8 mouse cellular contexts compared by ENCODE assay signal in the genomic region with DNA sequence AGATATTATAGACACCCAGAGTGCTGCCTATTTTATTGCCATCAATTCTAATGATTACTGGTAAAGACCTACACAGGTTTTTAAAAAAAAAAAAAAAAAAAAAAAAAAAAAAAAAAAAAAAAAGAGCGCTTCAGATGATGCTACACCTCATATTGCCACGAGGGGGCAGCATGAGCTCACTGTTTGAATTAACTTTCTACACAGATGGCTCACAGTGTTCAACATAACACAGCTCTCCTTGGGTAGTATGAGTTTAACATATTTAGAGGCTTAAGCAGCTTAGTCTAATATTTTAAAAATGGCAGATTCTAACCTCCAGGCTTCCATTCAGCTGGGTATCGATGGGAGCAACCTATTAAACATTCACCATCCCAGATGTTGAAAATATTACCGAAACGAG. TPM values are rescaled to one million over a fixed set of nuclear protein-coding genes. Genes with fewer than 3 reads are reported as not detected.
DNase-seq lines count a peak whose midpoint lies in the region; ATAC-seq and TF ChIP-seq lines count a peak whose summit lies in the region.

No protein-coding gene starts in this region.

- H3K27me3 ChIP-seq in heart, postnatal 0 days (ENCODE audit: control insufficient read depth, insufficient read depth, low read length) = no peaks in the 10 kb centered on the region
- no peaks in the 10 kb centered on the region for H3K27me3 ChIP-seq in forebrain, embryonic 11.5 days (ENCODE audit: control insufficient read depth, insufficient read depth, low read length)
- no peaks in the 10 kb centered on the region for H3K27me3 ChIP-seq in midbrain, embryonic 10.5 days (ENCODE audit: low read depth, poor library complexity, severe bottlenecking)

- H3K4me3 ChIP-seq in heart, postnatal 0 days (ENCODE audit: low read depth, low read length) = no peak overlapping the region
- H3K4me3 ChIP-seq in forebrain, embryonic 11.5 days (ENCODE audit: low read depth, low read length) = no peak overlapping the region
- H3K4me3 ChIP-seq in midbrain, embryonic 10.5 days = no peak overlapping the region

- H3K27ac ChIP-seq in heart, postnatal 0 days (ENCODE audit: low read depth) = no peak overlapping the region
- no peak overlapping the region for H3K27ac ChIP-seq in forebrain, embryonic 11.5 days (ENCODE audit: low read depth, low read length)
- H3K27ac ChIP-seq in midbrain, embryonic 10.5 days (replicated peaks) = 0 out of 2 replicates have a peak overlapping the region, but pooled peaks have one; percentile 47

- ATAC-seq in heart, postnatal 0 days (ENCODE audit: insufficient read depth, low read depth) = no peak
- ATAC-seq in CD4-positive, CD25-positive, alpha-beta regulatory T cell, adult 4 months = peak; percentile 79
- ATAC-seq in forebrain, embryonic 11.5 days (replicated peaks; ENCODE audit: low FRiP score) = 0 out of 2 replicates have a peak, but pooled peaks have one; percentile 36

- whole genome bisulfite sequencing in heart, postnatal 0 days = 44% methylated on average over 5 of the region's 5 CpGs
- WGBS in forebrain, embryonic 11.5 days = 51% methylated on average over 5 of the region's 5 CpGs
- 51% methylated on average over 5 of the region's 5 CpGs for WGBS in midbrain, embryonic 10.5 days

- no peaks in the 10 kb centered on the region for H3K4me1 ChIP-seq in heart, postnatal 0 days (ENCODE audit: control insufficient read depth, insufficient read depth)
- H3K4me1 ChIP-seq in forebrain, embryonic 11.5 days (replicated peaks; ENCODE audit: control insufficient read depth, insufficient read depth, low read length) = no peaks in the 10 kb centered on the region
- peaks cover 14% of the 10 kb centered on the region for H3K4me1 ChIP-seq in midbrain, embryonic 10.5 days

- no peak overlapping the region for H3K9ac ChIP-seq in heart, postnatal 0 days (replicated peaks; ENCODE audit: low read depth, low read length)
- H3K9ac ChIP-seq in forebrain, embryonic 11.5 days (ENCODE audit: low read length) = no peak overlapping the region

- H3K9me3 ChIP-seq in heart, postnatal 0 days (replicated peaks; ENCODE audit: control insufficient read depth, low read length) = no peaks in the 10 kb centered on the region
- H3K9me3 ChIP-seq in forebrain, embryonic 11.5 days (ENCODE audit: control insufficient read depth, low read length) = no peaks in the 10 kb centered on the region
- H3K9me3 ChIP-seq in midbrain, embryonic 10.5 days (replicated peaks) = no peaks in the 10 kb centered on the region

- peak; percentile 43 for DNase-seq in heart, postnatal 0 days (ENCODE audit: low spot score)
- DNase-seq in heart, postnatal 25 days (ENCODE audit: low spot score) = no peak
- DNase-seq in brain, adult 2 months (ENCODE audit: low read depth, low spot score) = peak; percentile 74
- DNase-seq in forebrain, embryonic 11.5 days (ENCODE audit: low spot score) = no peak
- DNase-seq in layer of hippocampus, adult 9-10 months (ENCODE audit: low spot score) = peak; percentile 12
- peak; percentile 33 for DNase-seq in midbrain, embryonic 10.5 days (ENCODE audit: low spot score)
- peak; percentile 21 for DNase-seq in yolk sac, embryonic 10.5 days (ENCODE audit: low spot score)

- no peak for TF ChIP-seq EP300 in heart, postnatal 0 days (IDR thresholded peaks at IDR 0.05; ENCODE audit: low read depth)

- intact Hi-C loops in heart, postnatal 25 days (cut with DNase I) = no loop called here

- H3K36me3 ChIP-seq in heart, postnatal 0 days (replicated peaks; ENCODE audit: control insufficient read depth, insufficient read depth, low read length) = no peaks in the 10 kb centered on the region
- H3K36me3 ChIP-seq in forebrain, embryonic 11.5 days (ENCODE audit: control insufficient read depth, insufficient read depth, low read length) = no peaks in the 10 kb centered on the region
- no peaks in the 10 kb centered on the region for H3K36me3 ChIP-seq in midbrain, embryonic 10.5 days

- peak; percentile 66 for TF ChIP-seq CTCF in heart, postnatal 0 days (IDR thresholded peaks at IDR 0.05; ENCODE audit: low read depth)

- no peak overlapping the region for H3K4me2 ChIP-seq in heart, postnatal 0 days (ENCODE audit: low read depth, low read length)
- no peak overlapping the region for H3K4me2 ChIP-seq in forebrain, embryonic 11.5 days (ENCODE audit: low read depth, low read length, severe bottlenecking)

RNA-seq across cellular contexts. Expression of gene Sel1l, which starts 28.7 kb away (rescaled TPM):
- 22.9 and 39.1 TPM in 2 replicates for total RNA-seq in heart, postnatal 0 days (2014; rRNA removed; ENCODE audit: low replicate concordance)
- 39.5 and 44.2 TPM in 2 replicates for polyA plus RNA-seq in heart, postnatal 0 days (2015; fragmentation: Nextera tagmentation; extraction: Ambion mirVana)
- 10 to 100 TPM; 62.3 to 69.2 TPM for total RNA-seq in heart, postnatal 25 days (2021)
- polyA plus RNA-seq in CD4-positive, CD25-positive, alpha-beta regulatory T cell, adult 4 months (2017; shearing (Covaris generic)) = 10 to 100 TPM; 55.6 to 63.7 TPM
- polyA plus RNA-seq in forebrain, embryonic 11.5 days (2014; fragmentation: Nextera tagmentation; extraction: Ambion mirVana) = 83.9 and 88.1 TPM in 2 replicates
- polyA plus RNA-seq in midbrain, embryonic 10.5 days (2016; fragmentation: Nextera tagmentation; extraction: Ambion mirVana) = 63.2 and 64.6 TPM in 2 replicates

Comparison
In these comparisons a context has a peak if more than half of its experiments do, and no peak if none do; other contexts are left out.
1. DNase-seq: peak in heart, postnatal 0 days (single experiment), brain, adult 2 months (single experiment), layer of hippocampus, adult 9-10 months (single experiment), midbrain, embryonic 10.5 days (single experiment) and yolk sac, embryonic 10.5 days (single experiment); none in heart, postnatal 25 days (single experiment) and forebrain, embryonic 11.5 days (single experiment).